Mouse (Mus musculus): Measurements from ENCODE around the gene Wnt4.

GRCm38 (mm10) chr4:137345790-137346189 is 68.5 kb downstream of the Wnt4 start:
- no peak for TF ChIP-seq MAFK (IDR thresholded peaks at IDR 0.05; ENCODE audit: insufficient read depth, low read depth, low read length)
- no peak for TF ChIP-seq HCFC1 (IDR thresholded peaks at IDR 0.05; ENCODE audit: borderline replicate concordance, insufficient read depth, low read length)
- no peak for TF ChIP-seq CHD2 (IDR thresholded peaks at IDR 0.05; ENCODE audit: low read depth, low read length)
- TF ChIP-seq ZNF384 (IDR thresholded peaks at IDR 0.05; ENCODE audit: low read depth, low read length) = no peak
- TF ChIP-seq ZC3H11A (IDR thresholded peaks at IDR 0.05; ENCODE audit: borderline replicate concordance, low read depth, low read length) = no peak
